Mouse (Mus musculus) cortical plate, adult 2 months (tissue): ENCODE measurements around the gene Lrfn1. TPM values are rescaled to one million over a fixed set of nuclear protein-coding genes. Genes with fewer than 3 reads are reported as not detected.

Source experiments
- H3K27ac ChIP-seq: fragments of 200-500 bp; 2 replicates; pipeline ENCODE4 v1.5.1; 2012; ENCODE audit warnings: low read length, control low read depth, inconsistent platforms; ENCODE audit not compliant: insufficient read depth
- H3K4me1 ChIP-seq: fragments of 200-500 bp; 2 replicates; pipeline ENCODE4 v1.6.1; 2011; ENCODE audit warnings: low read length; ENCODE audit not compliant: control insufficient read depth, insufficient read depth
- H3K4me3 ChIP-seq: fragments of 200-500 bp; 2 replicates; pipeline ENCODE4 v1.5.1; 2011; ENCODE audit warnings: mild to moderate bottlenecking, low read length, control low read depth; ENCODE audit not compliant: insufficient read depth
- CTCF ChIP-seq: fragments of 200-500 bp; IDR thresholded peaks from 2 replicates; pipeline ENCODE4 v1.5.1; 2011; ENCODE audit warnings: mild to moderate bottlenecking, control low read depth, low read length; ENCODE audit not compliant: insufficient read depth; ENCODE audit errors: extremely low read depth
- POLR2A ChIP-seq: fragments of 200-500 bp; IDR thresholded peaks from 2 replicates; pipeline ENCODE4 v1.6.1; 2011; ENCODE audit warnings: mild to moderate bottlenecking, low read length, control low read depth; ENCODE audit not compliant: insufficient read depth; ENCODE audit errors: extremely low read depth
- polyA plus RNA-seq: library from polyadenylated mRNA; depleted of rRNA; stranded (reverse); fragments of >200 nt; gene quantifications from 2 replicates; pipeline ENCODE4 v1.2.3, GENCODE M21; 2012

The Lrfn1 gene
- polyA plus RNA-seq, 1 experiment: 47.0 TPM

DNA sequence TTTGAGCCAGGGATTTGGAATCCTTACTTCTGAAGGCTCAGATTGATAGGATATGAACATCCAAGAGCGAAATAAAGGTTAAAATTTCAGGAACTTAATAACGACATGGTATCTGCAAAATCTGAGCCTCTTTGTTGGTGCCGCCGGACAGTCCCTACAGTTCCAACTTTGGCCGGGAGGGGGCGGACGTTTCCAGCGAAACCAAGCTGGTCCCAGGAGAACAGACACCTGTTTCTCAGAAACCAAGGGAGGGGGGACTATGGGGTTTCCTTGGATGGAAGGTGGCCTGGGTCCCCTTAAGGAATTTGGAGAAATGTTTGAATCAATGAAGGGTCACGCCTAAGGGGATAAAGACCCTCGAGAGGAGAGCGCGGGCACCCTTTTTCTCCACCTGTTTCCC is 5.3 kb upstream of the Lrfn1 start:
- H3K4me1 ChIP-seq: no peaks in the 10 kb centered on the region
- no peak overlapping the region for H3K4me3 ChIP-seq
- TF ChIP-seq CTCF: peak; percentile 70
- TF ChIP-seq POLR2A: no peak
- H3K27ac ChIP-seq: no peak overlapping the region

DNA sequence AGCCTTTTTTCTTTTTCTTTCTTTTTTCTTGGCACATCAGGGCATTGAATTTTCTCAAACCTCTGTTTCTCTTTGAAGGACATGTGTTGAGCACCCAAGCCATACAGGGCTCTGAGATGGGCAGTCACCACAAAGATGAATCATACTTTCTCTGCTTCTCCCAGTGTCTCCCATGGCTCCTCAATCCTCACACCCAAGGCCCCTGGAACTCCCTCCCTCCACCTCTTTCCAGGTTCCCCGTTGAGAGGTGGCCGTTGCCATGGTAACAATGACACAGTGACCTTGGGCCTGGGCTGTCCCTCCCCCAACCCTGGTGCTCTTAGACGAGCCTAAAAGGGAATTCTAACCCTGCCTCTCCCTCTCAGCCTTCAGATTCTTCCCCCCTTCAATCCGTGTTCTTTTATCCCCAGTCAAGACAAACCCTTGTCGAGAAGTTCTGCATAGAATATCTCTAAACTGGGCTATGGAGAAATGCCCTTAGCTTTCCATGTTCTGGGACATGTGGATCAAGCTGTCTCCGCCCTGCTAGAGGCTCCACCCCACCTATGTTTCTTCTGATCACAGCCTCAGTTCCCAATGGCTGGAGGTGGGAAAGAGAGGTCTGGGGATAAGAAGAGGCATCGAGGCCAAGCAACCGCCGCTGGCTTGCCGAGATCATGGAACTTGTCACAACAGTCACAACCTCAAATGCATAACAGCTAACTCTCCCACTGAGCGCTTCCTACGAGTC is 4.5 kb upstream of the Lrfn1 start:
- no peak for TF ChIP-seq POLR2A
- no peak for TF ChIP-seq CTCF
- H3K4me1 ChIP-seq: no peaks in the 10 kb centered on the region

DNA sequence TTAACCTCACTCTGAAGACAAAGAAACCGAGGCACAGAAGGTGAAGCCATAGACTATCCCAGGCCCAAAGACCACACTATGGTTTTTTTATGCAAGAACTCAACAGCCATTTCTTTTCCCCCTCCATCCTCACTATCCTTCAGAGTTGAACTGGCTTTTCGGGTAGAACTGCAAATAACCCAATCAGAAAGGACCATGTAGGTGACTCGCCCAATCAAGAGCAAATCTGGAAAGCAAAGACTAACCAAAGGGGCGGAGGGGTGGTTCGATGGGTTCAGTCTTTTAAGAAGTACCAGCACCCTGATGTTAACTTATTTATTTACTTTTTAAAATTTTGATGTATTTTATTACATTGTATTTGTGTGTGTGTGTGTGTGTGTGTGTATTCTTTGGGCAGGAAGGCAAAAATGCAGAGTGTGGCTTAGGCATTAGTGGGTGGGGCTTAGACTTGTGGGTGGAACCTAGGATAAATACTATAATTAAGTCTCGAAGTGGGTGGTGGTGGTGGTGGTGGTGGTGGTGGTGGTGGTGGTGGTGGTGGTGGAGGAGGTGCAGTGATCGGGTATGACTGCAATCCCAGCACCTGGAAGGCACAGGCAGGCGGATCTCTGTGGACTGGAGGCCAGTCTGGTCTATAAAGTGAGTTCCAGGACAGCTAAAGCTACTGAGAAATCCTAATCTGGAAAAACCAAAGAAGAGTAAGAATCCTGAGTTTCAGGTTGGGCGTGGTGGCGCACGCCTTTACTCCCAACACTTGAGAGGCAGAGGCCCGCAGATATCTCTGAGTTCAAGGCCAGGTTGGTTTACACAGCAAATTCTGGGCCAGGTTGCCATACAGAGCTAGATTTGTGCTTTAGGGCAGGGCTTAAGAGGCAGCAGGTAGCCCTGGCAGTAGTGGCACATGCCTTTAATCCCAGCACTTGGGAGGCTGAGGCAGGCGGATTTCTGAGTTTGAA is 3.6 kb upstream of the Lrfn1 start:
- no peak for TF ChIP-seq POLR2A
- no peak for TF ChIP-seq CTCF
- H3K4me3 ChIP-seq: no peak overlapping the region
- H3K27ac ChIP-seq: no peak overlapping the region
- H3K4me1 ChIP-seq: peaks cover under 1% of the 10 kb centered on the region; the same call in 1 of the 2 replicates

More for the DNA sequence above, 4.5 kb upstream of the Lrfn1 start:
- Histone ChIP-seq H3K27ac (no peak overlapping the region), H3K4me3 (no peak overlapping the region)

DNA sequence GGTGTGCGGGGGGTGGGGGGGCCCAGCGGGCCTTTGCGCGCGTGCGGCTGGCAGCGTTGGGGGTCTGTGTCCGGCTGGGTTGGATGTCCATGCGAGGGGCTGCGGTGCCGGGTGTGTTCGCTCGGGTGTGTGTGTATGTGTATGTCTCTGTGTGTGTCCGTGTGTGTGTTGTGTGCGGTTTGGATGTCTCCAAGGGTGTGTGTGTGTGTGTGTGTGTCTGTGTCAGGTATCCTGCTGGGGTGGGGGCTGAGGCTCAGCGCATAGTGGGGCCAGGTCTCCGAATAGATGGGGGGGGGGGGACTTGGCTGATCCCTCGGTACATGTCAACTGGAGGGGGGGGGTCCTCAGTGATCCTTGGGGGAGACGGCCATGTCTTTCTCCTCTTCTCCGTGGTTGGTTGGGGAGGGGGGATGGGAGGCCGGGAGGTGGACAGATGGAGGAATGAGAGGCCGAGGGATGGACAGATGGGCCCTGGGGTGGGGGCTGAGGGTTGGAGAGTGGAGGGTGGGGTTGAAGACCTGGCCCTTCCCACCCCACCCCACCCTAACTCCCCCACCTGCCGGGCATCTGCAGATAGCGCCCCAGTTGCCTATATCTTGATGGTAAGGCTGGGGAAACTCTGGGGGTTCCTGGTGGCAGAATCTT is 703 bp downstream of the Lrfn1 start:
- H3K27ac ChIP-seq: no peak overlapping the region
- TF ChIP-seq CTCF (no peak), POLR2A (no peak)

DNA sequence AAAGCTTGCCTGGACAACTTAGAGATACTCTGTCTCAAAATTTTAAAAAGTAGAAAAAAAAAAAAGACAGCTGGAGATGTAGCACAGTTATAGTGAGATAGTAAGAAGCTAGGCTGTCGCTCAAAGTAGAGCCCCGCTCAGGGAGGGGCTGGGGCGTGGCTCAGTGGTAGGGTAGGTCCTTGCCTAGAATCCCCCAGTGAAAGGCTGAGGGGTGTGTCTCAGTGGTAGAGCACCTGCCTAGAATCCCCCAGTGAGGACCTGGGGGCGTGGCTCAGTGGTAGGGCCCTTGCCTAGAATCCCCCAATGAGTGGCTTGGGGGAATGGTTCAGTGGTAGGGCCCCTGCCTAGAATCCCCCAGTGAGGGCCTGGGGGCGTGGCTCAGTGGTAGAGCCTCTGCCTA is 8.6 kb downstream of the Lrfn1 start:
- no peak for TF ChIP-seq POLR2A
- TF ChIP-seq CTCF: no peak
- H3K4me3 ChIP-seq: no peak overlapping the region

More for the DNA sequence above, 703 bp downstream of the Lrfn1 start:
- Histone ChIP-seq H3K4me3 (peak overlapping the region; percentile 100), H3K4me1 (peaks cover 2% of the 10 kb centered on the region; the same call in 1 of the 2 replicates)

DNA sequence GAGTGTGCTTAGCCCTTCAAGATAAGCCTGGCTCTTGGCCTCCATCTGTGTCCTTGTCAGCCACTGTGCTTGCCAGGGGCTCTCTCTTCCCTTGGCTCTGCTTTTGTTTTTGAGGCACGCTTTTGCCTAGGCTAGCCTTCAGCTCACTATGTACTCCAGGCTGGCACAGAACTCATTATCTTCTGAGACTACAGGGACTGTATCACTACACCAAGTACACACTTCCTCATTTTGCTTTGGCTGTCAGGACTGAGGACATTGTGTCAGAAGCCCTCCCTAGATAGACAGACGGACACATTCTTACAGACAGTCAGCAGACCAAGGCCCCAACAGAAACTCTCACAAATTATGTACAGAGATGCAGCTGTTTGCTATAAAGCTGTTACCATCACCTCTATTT is 11.0 kb downstream of the Lrfn1 start:
- no peaks in the 10 kb centered on the region for H3K4me1 ChIP-seq
- H3K27ac ChIP-seq: no peak overlapping the region
- no peak overlapping the region for H3K4me3 ChIP-seq
- TF ChIP-seq CTCF: no peak
- TF ChIP-seq POLR2A: no peak

More for the DNA sequence above, 8.6 kb downstream of the Lrfn1 start:
- no peak overlapping the region for H3K27ac ChIP-seq
- H3K4me1 ChIP-seq: no peaks in the 10 kb centered on the region

DNA sequence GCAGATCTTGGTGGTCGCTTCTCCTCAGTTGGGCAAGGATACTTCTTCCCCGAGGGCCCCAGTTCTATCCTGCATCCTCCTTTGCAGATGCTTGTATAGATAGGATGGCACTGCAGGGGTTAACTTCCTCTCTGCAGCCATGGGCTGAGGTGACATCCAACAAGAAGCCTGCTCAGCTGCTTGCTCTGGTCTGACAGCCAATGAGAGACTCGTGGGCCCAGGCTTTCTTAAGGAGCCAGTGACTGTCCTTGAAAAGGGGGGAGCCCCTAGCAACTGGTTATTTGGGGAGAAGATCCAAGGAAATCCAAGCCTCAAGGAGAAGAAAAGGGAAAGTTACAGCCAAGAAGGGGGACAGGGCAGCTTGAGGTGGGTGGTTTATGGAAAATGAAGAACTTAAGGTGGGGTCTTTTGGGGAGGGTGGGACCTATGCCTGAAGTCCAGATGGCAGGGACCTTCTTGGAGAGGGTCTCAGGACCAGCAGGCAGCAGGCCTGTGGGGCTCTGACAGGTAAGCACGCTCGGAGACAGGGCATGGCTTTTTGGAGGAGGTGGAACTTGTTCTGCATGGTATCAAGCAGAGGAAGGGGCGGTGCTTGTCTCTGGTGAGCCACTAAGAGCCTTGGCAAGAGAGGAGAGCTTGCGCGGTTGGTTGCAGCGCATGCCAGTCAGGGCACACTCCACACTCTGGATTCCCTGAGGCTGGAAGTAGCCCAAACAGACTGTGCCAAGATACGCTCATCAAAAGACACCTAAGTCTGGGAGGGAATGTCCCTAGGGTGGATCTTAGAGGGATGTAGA is 12.8 kb downstream of the Lrfn1 start:
- H3K4me3 ChIP-seq: peak overlapping the region; percentile 28
- H3K4me1 ChIP-seq: no peaks in the 10 kb centered on the region
- TF ChIP-seq CTCF: no peak
- TF ChIP-seq POLR2A: peak; percentile 60; the same call in 1 of the 2 replicates
- no peak overlapping the region for H3K27ac ChIP-seq

DNA sequence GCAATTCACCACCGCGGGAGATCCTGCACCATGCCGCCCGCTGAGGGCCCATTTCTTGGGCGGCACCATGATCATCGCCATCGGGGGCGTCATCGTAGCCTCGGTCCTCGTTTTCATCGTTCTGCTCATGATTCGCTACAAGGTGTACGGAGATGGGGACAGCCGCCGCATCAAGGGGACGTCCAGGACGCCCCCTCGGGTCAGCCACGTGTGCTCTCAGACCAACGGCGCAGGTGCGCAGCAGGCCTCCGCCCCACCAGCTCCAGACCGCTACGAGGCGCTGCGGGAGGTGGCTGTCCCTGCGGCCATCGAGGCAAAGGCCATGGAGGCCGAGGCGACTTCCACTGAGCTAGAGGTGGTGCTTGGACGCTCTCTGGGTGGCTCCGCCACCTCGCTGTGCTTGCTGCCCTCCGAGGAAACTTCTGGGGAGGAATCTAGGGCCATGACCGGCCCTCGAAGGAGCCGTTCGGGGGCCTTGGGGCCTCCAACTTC is 15.0 kb downstream of the Lrfn1 start:
- TF ChIP-seq POLR2A (no peak), CTCF (no peak)
- no peak overlapping the region for H3K4me3 ChIP-seq
- H3K4me1 ChIP-seq: no peaks in the 10 kb centered on the region
- H3K27ac ChIP-seq: no peak overlapping the region

DNA sequence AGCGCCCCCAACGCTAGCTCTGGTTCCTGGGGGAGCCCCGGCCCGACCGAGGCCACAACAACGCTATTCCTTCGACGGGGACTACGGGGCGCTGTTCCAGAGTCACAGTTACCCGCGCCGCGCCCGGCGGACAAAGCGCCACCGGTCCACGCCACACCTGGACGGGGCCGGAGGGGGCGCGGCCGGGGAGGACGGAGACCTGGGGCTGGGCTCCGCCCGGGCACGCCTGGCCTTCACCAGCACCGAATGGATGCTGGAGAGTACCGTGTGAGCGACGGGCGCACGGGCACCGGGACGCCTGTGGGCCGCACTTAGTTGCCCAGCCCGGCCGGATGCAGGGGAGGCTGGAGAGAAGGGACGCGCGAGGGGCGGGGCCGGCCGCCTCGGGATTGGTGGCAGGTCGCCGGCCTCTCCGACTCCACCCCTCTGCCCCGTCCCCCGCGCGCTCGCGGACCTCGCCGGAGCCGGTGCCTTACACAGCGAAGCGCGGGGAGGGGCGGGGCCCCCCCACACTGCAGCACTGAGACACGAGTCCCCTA is 15.5 kb downstream of the Lrfn1 start:
- H3K4me3 ChIP-seq: no peak overlapping the region
- H3K4me1 ChIP-seq: no peaks in the 10 kb centered on the region
- TF ChIP-seq CTCF (no peak), POLR2A (no peak)
- H3K27ac ChIP-seq: no peak overlapping the region

DNA sequence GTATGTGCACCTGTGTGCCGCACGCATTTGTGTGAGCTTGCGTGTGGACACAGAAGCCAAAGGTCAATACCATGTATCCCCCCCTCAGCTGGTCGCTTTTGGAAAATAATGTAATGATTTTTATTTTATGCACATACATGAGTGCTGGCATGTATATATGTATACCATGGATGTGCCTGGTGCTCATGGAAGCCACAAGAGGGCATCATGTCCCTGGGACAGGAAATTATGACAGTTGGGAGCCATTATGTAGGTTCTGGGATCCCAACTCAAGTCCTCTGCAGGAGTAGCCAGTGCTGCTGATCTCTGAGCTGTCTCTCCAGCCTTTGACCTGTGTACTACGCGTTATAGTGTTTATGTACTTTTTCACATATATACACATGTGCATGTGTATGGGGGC is 24.4 kb downstream of the Lrfn1 start:
- Histone ChIP-seq H3K4me1 (no peaks in the 10 kb centered on the region), H3K4me3 (no peak overlapping the region), H3K27ac (no peak overlapping the region)
- TF ChIP-seq POLR2A (no peak), CTCF (no peak)
